Mouse (Mus musculus): ENCODE results near the gene Gm12248.

GRCm38 (mm10) chr11:58135296-58135695, 42.4 kb upstream of the Gm12248 start:
- TF ChIP-seq TAL1 (conservative IDR thresholded peaks at IDR 0.05; ENCODE audit: low read depth, low read length) (no peak), CTCF (IDR thresholded peaks at IDR 0.05; ENCODE audit: low read depth, low read length) (no peak), POLR2AphosphoS5 (IDR thresholded peaks at IDR 0.05; ENCODE audit: insufficient replicate concordance, low read depth, low read length) (no peak)

Measured in G1E (cell line).